Mouse (Mus musculus): Measurements from ENCODE around the gene Gprin2. TPM values are rescaled to one million over a fixed set of nuclear protein-coding genes. Genes with fewer than 3 reads are reported as not detected.

The Gprin2 gene
- polyA plus RNA-seq (2015; fragmentation: Nextera tagmentation; extraction: Ambion mirVana) = 0.06 and 0.08 TPM in 2 replicates

DNA sequence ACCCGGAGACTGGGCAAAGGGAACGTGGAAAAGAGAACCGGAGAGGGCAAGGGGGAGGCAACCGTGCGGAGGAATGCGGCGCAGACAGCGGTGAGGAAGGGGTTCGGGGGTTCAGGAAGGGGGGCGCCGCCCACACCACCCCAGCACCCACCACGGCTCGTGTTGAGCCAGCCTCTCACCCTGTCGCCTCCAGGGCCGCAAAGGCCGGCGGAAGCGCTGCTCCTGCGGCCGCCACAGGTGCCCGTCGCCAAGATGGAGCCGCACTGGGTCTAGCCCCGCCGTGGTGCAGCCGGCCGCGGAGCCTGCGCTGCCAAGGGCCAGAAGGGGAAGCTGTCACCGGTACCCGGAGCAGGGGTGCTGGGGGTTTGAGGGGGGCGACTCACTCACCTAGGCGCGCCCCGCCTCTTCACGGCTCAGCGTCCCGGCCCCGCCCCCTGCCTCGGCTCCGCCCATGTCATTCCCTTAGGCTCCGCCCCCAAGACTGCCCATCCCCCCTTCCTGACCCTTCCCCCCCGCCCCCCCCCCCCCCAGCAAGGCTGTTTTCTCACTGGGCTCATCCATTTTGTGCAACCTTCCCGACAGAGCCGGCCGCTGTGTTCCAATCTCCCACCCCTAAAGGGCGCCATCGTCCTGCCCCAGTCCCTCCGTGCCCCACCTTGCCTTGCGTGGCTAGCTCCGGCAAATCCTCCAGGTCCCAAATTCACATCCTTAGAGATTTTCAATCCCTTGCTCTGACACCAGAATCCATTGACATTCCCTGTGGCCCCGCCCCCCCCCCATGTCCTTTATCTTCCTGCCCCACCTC lies at the start of gene Gprin2:
Gene Gprin2 (minus strand): TSS at position 423 of the 805 bp plus-strand sequence.
- H3K36me3 ChIP-seq (ENCODE audit: insufficient read depth, low read length) = no peaks in the 10 kb centered on the region
- no peaks in the 10 kb centered on the region for H3K27me3 ChIP-seq (replicated peaks; ENCODE audit: insufficient read depth, low read length)
- WGBS = 11% methylated on average over 14 of the region's 52 CpGs
- DNase-seq (ENCODE audit: low spot score) = peak; percentile 14
- H3K27ac ChIP-seq (ENCODE audit: low read length) = no peak within 1 kb of the TSS
- 0 out of 2 replicates have a peak, but pooled peaks cover 3% of the 10 kb centered on the region for H3K4me1 ChIP-seq (ENCODE audit: insufficient read depth, low read depth, low read length)
- TF ChIP-seq EP300 (IDR thresholded peaks at IDR 0.05) (no peak), CTCF (IDR thresholded peaks at IDR 0.05) (peak; percentile 16)
- peak; percentile 65 for ATAC-seq
- H3K9ac ChIP-seq (replicated peaks; ENCODE audit: low read depth) = no peak within 1 kb of the TSS
- peak within 1 kb of the TSS; percentile 49 for H3K4me3 ChIP-seq (ENCODE audit: low read depth, low read length)
- peak within 1 kb of the TSS; percentile 97 for H3K4me2 ChIP-seq (replicated peaks; ENCODE audit: low read depth, low read length)
- H3K9me3 ChIP-seq (ENCODE audit: low read length) = no peaks in the 10 kb centered on the region

DNA sequence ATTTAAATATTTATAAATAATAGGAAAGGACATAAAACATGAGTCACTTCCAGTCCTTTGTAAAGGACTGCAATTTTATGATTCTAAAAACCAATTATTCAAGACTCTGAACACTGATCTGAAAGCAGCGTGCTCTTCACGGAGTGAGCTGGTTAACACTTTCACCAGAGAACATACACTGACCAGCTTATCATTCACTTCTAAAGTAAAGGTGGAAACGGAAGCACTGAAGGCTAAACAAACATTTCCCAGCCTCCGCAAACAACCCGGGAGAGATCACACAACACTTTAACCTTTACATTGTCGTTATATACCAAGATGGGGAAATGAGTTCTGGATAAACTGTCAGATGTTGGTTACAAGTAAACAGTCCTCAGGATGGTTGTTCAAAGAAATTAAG lies 39.2 kb upstream of the Gprin2 start:
- no peak overlapping the region for H3K4me2 ChIP-seq (replicated peaks; ENCODE audit: low read depth, low read length)
- TF ChIP-seq EP300 (IDR thresholded peaks at IDR 0.05) = no peak
- TF ChIP-seq CTCF (IDR thresholded peaks at IDR 0.05) = no peak
- no peaks in the 10 kb centered on the region for H3K9me3 ChIP-seq (ENCODE audit: low read length)
- H3K4me3 ChIP-seq (ENCODE audit: low read depth, low read length) = no peak overlapping the region
- DNase-seq (ENCODE audit: low spot score) = no peak
- ATAC-seq = no peak
- H3K27me3 ChIP-seq (replicated peaks; ENCODE audit: insufficient read depth, low read length) = no peaks in the 10 kb centered on the region
- no peak overlapping the region for H3K9ac ChIP-seq (replicated peaks; ENCODE audit: low read depth)
- no peaks in the 10 kb centered on the region for H3K36me3 ChIP-seq (ENCODE audit: insufficient read depth, low read length)
- no peak overlapping the region for H3K27ac ChIP-seq (ENCODE audit: low read length)
- 24% methylated on average over 6 of the region's 6 CpGs for WGBS
- no peaks in the 10 kb centered on the region for H3K4me1 ChIP-seq (ENCODE audit: insufficient read depth, low read depth, low read length)

DNA sequence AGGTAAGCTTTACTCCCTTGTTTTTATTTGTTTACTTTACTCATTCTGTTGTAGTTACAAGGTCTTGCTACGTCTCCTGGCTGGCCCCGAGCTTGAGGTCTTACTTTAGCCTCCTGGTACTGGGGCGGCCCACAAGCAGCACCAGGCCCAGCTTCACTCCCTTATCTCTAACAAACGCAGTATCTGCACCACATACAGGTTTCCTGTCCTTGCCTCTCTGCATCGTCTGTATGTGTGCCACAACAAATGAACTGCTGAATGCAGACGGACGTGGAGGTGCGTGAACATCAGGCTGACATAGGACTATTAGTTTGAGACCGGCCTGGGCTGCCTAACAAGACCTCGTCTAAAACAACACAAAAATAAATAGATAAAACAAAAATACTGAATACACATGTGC lies 38.8 kb upstream of the Gprin2 start:
- no peaks in the 10 kb centered on the region for H3K4me1 ChIP-seq (ENCODE audit: insufficient read depth, low read depth, low read length)
- no peak overlapping the region for H3K9ac ChIP-seq (replicated peaks; ENCODE audit: low read depth)
- no peak for ATAC-seq
- no peak for TF ChIP-seq EP300 (IDR thresholded peaks at IDR 0.05)
- no peak for TF ChIP-seq CTCF (IDR thresholded peaks at IDR 0.05)
- no peak overlapping the region for H3K27ac ChIP-seq (ENCODE audit: low read length)
- H3K9me3 ChIP-seq (ENCODE audit: low read length) = no peaks in the 10 kb centered on the region
- 48% methylated on average over 10 of the region's 10 CpGs for WGBS
- H3K4me2 ChIP-seq (replicated peaks; ENCODE audit: low read depth, low read length) = no peak overlapping the region
- H3K36me3 ChIP-seq (ENCODE audit: insufficient read depth, low read length) = no peaks in the 10 kb centered on the region
- DNase-seq (ENCODE audit: low spot score) = no peak
- no peaks in the 10 kb centered on the region for H3K27me3 ChIP-seq (replicated peaks; ENCODE audit: insufficient read depth, low read length)
- H3K4me3 ChIP-seq (ENCODE audit: low read depth, low read length) = no peak overlapping the region

DNA sequence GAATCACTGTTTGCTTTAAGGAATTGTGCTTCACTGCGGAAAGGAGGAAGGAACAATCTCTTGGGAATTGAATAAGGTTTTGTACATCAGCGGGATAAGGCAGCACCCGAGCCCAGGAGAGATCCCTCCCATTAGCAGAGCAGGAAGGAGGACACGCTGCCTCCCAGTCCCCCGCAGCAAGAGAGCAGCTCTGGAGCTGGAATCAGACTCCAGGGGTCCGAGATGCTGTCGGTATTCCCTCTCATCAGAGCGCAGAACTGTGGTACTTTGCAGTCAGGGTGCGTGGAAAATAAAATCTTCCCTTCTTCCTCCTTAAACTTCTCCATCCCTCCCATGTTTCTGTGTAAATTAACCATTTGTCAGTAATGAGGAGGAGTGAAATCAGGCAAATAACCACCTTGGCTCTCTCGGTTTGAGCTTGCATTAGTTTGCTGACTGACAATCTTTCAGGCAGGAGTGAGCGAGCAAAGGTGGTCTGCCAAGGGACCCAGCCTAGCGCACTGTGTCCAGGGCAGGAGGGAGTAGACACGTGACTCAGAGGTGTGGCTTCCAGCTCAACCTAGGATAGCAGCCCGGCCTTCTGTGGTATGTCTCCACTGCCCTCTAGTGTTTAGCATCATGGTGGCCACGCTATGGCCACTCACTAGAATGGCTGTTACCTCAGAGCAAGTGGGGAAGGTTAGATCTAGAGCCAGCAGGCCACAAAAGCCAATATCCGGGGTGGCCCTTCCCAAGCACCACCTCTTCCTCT lies 33.4 kb upstream of the Gprin2 start:
- Histone ChIP-seq H3K27me3 (replicated peaks; ENCODE audit: insufficient read depth, low read length) (no peaks in the 10 kb centered on the region), H3K9ac (replicated peaks; ENCODE audit: low read depth) (no peak overlapping the region; the same call in 1 of the 2 replicates), H3K4me1 (ENCODE audit: insufficient read depth, low read depth, low read length) (peaks cover 5% of the 10 kb centered on the region; the same call in 1 of the 2 replicates), H3K27ac (ENCODE audit: low read length) (no peak overlapping the region), H3K4me3 (ENCODE audit: low read depth, low read length) (no peak overlapping the region), H3K36me3 (ENCODE audit: insufficient read depth, low read length) (no peaks in the 10 kb centered on the region), H3K9me3 (ENCODE audit: low read length) (no peaks in the 10 kb centered on the region), H3K4me2 (replicated peaks; ENCODE audit: low read depth, low read length) (peak overlapping the region; percentile 49)
- peak; percentile 89 for DNase-seq (ENCODE audit: low spot score)
- TF ChIP-seq CTCF (IDR thresholded peaks at IDR 0.05) (peak; percentile 97), EP300 (IDR thresholded peaks at IDR 0.05) (no peak)
- whole genome bisulfite sequencing = 5% methylated on average over 16 of the region's 16 CpGs
- peak; percentile 98 for ATAC-seq

DNA sequence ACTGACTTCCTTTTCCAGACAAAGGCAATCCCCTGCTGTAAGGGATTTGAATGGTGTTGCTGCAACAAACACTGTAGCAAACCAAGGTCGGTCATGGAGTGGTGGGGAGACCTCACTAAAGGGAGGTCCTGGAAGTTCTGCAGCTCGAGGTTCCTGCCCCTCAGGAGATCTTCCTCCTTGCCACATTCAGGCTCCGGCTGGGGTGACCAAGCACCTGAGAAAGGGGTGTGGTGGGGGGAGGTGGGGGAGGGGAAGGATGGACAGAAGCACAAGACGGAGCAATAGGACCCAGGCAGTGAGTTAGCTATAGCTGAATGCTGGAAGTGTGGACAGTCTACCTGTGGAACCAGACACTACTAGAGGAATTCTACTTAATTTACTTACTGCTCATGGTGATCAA lies 32.4 kb upstream of the Gprin2 start:
- no peak overlapping the region for H3K9ac ChIP-seq (replicated peaks; ENCODE audit: low read depth)
- ATAC-seq (no peak), DNase-seq (ENCODE audit: low spot score) (no peak)
- H3K4me2 ChIP-seq (replicated peaks; ENCODE audit: low read depth, low read length) = no peak overlapping the region
- WGBS = 60% methylated on average over 4 of the region's 4 CpGs
- H3K27me3 ChIP-seq (replicated peaks; ENCODE audit: insufficient read depth, low read length) = no peaks in the 10 kb centered on the region
- H3K4me1 ChIP-seq (ENCODE audit: insufficient read depth, low read depth, low read length) = peaks cover 5% of the 10 kb centered on the region; the same call in 1 of the 2 replicates
- no peaks in the 10 kb centered on the region for H3K36me3 ChIP-seq (ENCODE audit: insufficient read depth, low read length)
- no peak overlapping the region for H3K27ac ChIP-seq (ENCODE audit: low read length)
- TF ChIP-seq CTCF (IDR thresholded peaks at IDR 0.05) (no peak), EP300 (IDR thresholded peaks at IDR 0.05) (no peak)
- no peak overlapping the region for H3K4me3 ChIP-seq (ENCODE audit: low read depth, low read length)
- no peaks in the 10 kb centered on the region for H3K9me3 ChIP-seq (ENCODE audit: low read length)

Data from lung, postnatal 0 days (tissue).